Mouse (Mus musculus): ENCODE results near the gene Bak1. TPM values are rescaled to one million over a fixed set of nuclear protein-coding genes. Genes with fewer than 3 reads are reported as not detected.

Gene Bak1
- polyA plus RNA-seq, 1 experiment from 2014 or later = 4.0 TPM

- 88% methylated on average over 14 of the region's 14 CpGs for WGBS
- Histone ChIP-seq H3K27me3 (replicated peaks; ENCODE audit: insufficient read depth, low read length) (no peaks in the 10 kb centered on the region), H3K4me1 (ENCODE audit: insufficient read depth, low read depth, low read length) (no peaks in the 10 kb centered on the region; the same call in 1 of the 2 replicates), H3K36me3 (ENCODE audit: insufficient read depth, low read length) (no peaks in the 10 kb centered on the region), H3K9ac (replicated peaks; ENCODE audit: low read depth) (no peak overlapping the region), H3K4me3 (ENCODE audit: low read depth, low read length) (no peak overlapping the region), H3K9me3 (ENCODE audit: low read length) (no peaks in the 10 kb centered on the region), H3K4me2 (replicated peaks; ENCODE audit: low read depth, low read length) (no peak overlapping the region), H3K27ac (ENCODE audit: low read length) (no peak overlapping the region)
- TF ChIP-seq EP300 (IDR thresholded peaks at IDR 0.05) (no peak), CTCF (IDR thresholded peaks at IDR 0.05) (no peak)
- no peak for DNase-seq (ENCODE audit: low spot score)
- ATAC-seq = no peak
Measured at GRCm38 (mm10) chr17:27029431-27029830, 622 bp upstream of the Bak1 start.

GRCm38 (mm10) chr17:27028284-27028795 is 469 bp downstream of the Bak1 start:
- H3K27me3 ChIP-seq (replicated peaks; ENCODE audit: insufficient read depth, low read length) = no peaks in the 10 kb centered on the region
- DNase-seq (ENCODE audit: low spot score) = peak; percentile 94
- ATAC-seq = peak; percentile 89
- H3K9me3 ChIP-seq (ENCODE audit: low read length) = no peaks in the 10 kb centered on the region
- H3K4me1 ChIP-seq (ENCODE audit: insufficient read depth, low read depth, low read length) = no peaks in the 10 kb centered on the region; the same call in 1 of the 2 replicates
- H3K36me3 ChIP-seq (ENCODE audit: insufficient read depth, low read length) = 0 out of 2 replicates have a peak, but pooled peaks cover 3% of the 10 kb centered on the region
- peak; percentile 88 for TF ChIP-seq CTCF (IDR thresholded peaks at IDR 0.05)
- no peak for TF ChIP-seq EP300 (IDR thresholded peaks at IDR 0.05)
- peak overlapping the region; percentile 90 for H3K9ac ChIP-seq (replicated peaks; ENCODE audit: low read depth)
- 1% methylated on average over 19 of the region's 19 CpGs for WGBS
- H3K4me3 ChIP-seq (ENCODE audit: low read depth, low read length) = peak overlapping the region; percentile 68
- H3K4me2 ChIP-seq (replicated peaks; ENCODE audit: low read depth, low read length) = peak overlapping the region; percentile 83
- H3K27ac ChIP-seq (ENCODE audit: low read length) = peak overlapping the region; percentile 83

DNA sequence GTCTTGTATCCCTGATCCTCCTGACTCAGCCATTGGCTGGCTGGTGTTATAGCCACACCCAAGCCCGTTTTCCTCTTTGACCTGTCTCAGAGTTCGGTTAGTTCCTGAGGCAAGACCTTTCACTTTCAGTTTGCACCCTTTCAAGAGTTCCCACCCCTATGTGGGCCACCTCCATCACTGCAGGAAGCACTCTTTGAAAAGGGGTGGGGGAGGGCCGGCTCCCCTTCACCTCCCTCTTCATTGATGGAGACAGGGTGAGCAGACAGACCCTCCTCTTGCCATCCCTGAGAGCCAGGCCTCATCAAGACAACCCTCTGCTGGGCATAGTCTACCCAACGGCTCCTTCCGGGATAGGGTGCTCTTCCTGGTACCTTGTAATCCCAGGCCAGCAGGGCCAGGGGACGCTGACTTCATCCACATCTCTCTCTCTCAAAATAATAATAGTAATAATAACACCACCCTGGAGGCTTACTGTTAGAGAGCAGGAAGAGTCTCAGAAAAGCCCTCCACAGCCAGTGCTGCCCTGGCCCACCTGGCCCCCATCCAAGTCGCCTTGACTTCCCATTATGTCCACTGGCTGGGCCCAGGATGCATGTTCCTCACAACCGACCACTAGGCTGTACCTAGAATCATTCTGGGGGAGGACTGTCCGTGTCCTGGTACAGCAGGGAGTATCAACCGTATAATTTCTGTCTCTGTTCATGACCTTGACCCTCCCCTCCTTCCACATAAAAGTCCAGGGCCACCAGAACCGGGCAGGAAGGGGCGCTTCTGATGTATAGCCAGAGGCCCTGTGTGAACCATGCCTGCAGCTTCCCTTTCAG is 1.1 kb downstream of the Bak1 start:
- TF ChIP-seq EP300 (IDR thresholded peaks at IDR 0.05) (no peak), CTCF (IDR thresholded peaks at IDR 0.05) (no peak; the same call in 1 of the 2 replicates)
- Histone ChIP-seq H3K4me3 (ENCODE audit: low read depth, low read length) (peak overlapping the region; percentile 68), H3K9ac (replicated peaks; ENCODE audit: low read depth) (peak overlapping the region; percentile 90), H3K4me1 (ENCODE audit: insufficient read depth, low read depth, low read length) (no peaks in the 10 kb centered on the region; the same call in 1 of the 2 replicates), H3K36me3 (ENCODE audit: insufficient read depth, low read length) (0 out of 2 replicates have a peak, but pooled peaks cover 3% of the 10 kb centered on the region), H3K4me2 (replicated peaks; ENCODE audit: low read depth, low read length) (peak overlapping the region; percentile 83), H3K27ac (ENCODE audit: low read length) (peak overlapping the region; percentile 83), H3K27me3 (replicated peaks; ENCODE audit: insufficient read depth, low read length) (no peaks in the 10 kb centered on the region), H3K9me3 (ENCODE audit: low read length) (no peaks in the 10 kb centered on the region)
- DNase-seq (ENCODE audit: low spot score) (peak; percentile 77), ATAC-seq (peak; percentile 47)
- 15% methylated on average over 12 of the region's 12 CpGs for WGBS

DNA sequence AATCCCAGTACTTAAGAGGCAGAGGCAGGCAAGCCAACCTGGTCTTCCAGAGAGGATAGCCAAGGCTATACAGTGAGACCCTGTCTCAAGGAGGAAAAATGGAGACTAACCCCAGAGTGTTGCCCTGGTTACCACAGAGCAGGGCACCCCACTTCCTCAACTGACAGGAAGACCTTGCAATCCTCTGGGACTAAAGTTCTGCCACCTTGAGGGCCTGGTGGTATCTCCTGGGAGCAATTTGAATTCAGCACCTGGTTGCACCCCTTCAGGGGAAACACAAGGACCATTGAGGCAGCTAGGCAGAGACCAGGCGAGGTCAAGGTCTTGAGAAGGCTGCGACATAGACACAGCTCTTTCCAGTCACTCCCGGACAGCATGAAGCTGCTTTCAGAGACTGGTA is 2.9 kb downstream of the Bak1 start:
- H3K4me3 ChIP-seq (ENCODE audit: low read depth, low read length) = no peak overlapping the region
- H3K9me3 ChIP-seq (ENCODE audit: low read length) = no peaks in the 10 kb centered on the region
- TF ChIP-seq CTCF (IDR thresholded peaks at IDR 0.05) (no peak), EP300 (IDR thresholded peaks at IDR 0.05) (no peak)
- 90% methylated on average over 3 of the region's 3 CpGs for WGBS
- no peak overlapping the region for H3K27ac ChIP-seq (ENCODE audit: low read length)
- 0 out of 2 replicates have a peak, but pooled peaks cover 3% of the 10 kb centered on the region for H3K36me3 ChIP-seq (ENCODE audit: insufficient read depth, low read length)
- no peaks in the 10 kb centered on the region; the same call in 1 of the 2 replicates for H3K4me1 ChIP-seq (ENCODE audit: insufficient read depth, low read depth, low read length)
- DNase-seq (ENCODE audit: low spot score) = no peak
- no peak overlapping the region for H3K9ac ChIP-seq (replicated peaks; ENCODE audit: low read depth)
- no peak overlapping the region for H3K4me2 ChIP-seq (replicated peaks; ENCODE audit: low read depth, low read length)
- no peak for ATAC-seq
- H3K27me3 ChIP-seq (replicated peaks; ENCODE audit: insufficient read depth, low read length) = no peaks in the 10 kb centered on the region

GRCm38 (mm10) chr17:27025326-27025902 is 3.4 kb downstream of the Bak1 start:
- no peaks in the 10 kb centered on the region; the same call in 1 of the 2 replicates for H3K4me1 ChIP-seq (ENCODE audit: insufficient read depth, low read depth, low read length)
- no peak overlapping the region for H3K27ac ChIP-seq (ENCODE audit: low read length)
- no peaks in the 10 kb centered on the region for H3K9me3 ChIP-seq (ENCODE audit: low read length)
- ATAC-seq = no peak
- WGBS = 88% methylated on average over 17 of the region's 17 CpGs
- no peak for TF ChIP-seq CTCF (IDR thresholded peaks at IDR 0.05)
- TF ChIP-seq EP300 (IDR thresholded peaks at IDR 0.05) = no peak
- no peak overlapping the region for H3K4me2 ChIP-seq (replicated peaks; ENCODE audit: low read depth, low read length)
- H3K36me3 ChIP-seq (ENCODE audit: insufficient read depth, low read length) = 0 out of 2 replicates have a peak, but pooled peaks cover 7% of the 10 kb centered on the region
- H3K9ac ChIP-seq (replicated peaks; ENCODE audit: low read depth) = no peak overlapping the region
- DNase-seq (ENCODE audit: low spot score) = peak; percentile 52
- H3K27me3 ChIP-seq (replicated peaks; ENCODE audit: insufficient read depth, low read length) = no peaks in the 10 kb centered on the region
- H3K4me3 ChIP-seq (ENCODE audit: low read depth, low read length) = no peak overlapping the region

DNA sequence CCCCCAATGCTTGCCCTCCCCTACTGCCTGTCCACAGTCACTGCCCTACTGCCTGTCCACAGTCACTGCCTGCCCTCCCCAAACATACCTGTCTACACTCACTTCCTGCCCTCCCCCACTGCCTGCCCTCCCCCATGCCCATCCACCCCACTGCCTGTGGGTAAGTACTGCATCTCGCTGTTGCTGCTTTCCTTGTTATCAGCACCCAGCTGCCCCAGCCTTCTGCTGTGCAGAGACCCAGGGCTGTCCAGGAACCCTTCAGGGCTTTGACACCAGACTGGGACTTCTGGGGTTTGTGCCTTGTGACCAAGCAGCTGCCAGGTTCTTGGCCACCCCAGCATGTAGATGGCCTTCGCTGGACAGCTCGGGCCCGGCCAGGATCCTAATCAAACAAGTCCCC is 5.5 kb downstream of the Bak1 start:
- no peaks in the 10 kb centered on the region; the same call in 1 of the 2 replicates for H3K4me1 ChIP-seq (ENCODE audit: insufficient read depth, low read depth, low read length)
- H3K36me3 ChIP-seq (ENCODE audit: insufficient read depth, low read length) = 0 out of 2 replicates have a peak, but pooled peaks cover 12% of the 10 kb centered on the region
- H3K27ac ChIP-seq (ENCODE audit: low read length) = no peak overlapping the region

More for the DNA sequence above, 5.5 kb downstream of the Bak1 start:
- no peak for ATAC-seq
- Histone ChIP-seq H3K9ac (replicated peaks; ENCODE audit: low read depth) (no peak overlapping the region), H3K27me3 (replicated peaks; ENCODE audit: insufficient read depth, low read length) (no peaks in the 10 kb centered on the region), H3K9me3 (ENCODE audit: low read length) (no peaks in the 10 kb centered on the region), H3K4me3 (ENCODE audit: low read depth, low read length) (no peak overlapping the region), H3K4me2 (replicated peaks; ENCODE audit: low read depth, low read length) (no peak overlapping the region)
- DNase-seq (ENCODE audit: low spot score) = no peak
- TF ChIP-seq CTCF (IDR thresholded peaks at IDR 0.05) (no peak), EP300 (IDR thresholded peaks at IDR 0.05) (no peak)
- WGBS = 91% methylated on average over 4 of the region's 4 CpGs
